Mouse (Mus musculus): ENCODE results near the gene Tnfrsf8.

Gene Tnfrsf8

DNA sequence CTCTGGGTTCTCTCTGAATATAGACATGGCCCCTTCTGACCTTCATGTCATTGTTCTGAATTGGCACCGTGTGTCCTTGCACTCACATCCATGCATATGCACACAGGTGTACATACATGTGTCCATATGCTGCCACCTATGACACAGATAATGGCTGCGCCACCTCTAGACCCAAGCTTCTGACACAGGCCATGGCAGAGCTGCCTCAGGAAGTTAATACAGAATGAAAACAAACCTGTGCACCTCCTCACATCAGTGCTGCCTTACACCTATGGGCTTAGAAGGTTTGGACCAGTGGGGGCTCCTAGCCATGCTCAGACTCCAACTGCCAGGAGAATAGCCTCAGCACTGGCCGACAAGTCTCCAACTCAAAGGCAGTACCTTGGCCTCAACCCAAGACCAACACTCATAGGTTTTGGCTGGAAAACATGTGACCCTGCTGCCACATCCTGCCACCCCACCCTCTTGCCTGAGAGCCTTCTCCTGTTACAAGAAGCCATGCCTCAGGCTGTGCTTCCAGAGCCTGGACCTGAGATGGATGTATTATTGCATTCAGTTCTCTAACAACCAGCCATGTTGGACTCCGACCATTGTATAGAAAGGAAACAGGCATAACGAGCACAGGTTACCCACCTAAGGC, 85.3 kb downstream of the Tnfrsf8 start:
- DNase-seq, result no peak

DNA sequence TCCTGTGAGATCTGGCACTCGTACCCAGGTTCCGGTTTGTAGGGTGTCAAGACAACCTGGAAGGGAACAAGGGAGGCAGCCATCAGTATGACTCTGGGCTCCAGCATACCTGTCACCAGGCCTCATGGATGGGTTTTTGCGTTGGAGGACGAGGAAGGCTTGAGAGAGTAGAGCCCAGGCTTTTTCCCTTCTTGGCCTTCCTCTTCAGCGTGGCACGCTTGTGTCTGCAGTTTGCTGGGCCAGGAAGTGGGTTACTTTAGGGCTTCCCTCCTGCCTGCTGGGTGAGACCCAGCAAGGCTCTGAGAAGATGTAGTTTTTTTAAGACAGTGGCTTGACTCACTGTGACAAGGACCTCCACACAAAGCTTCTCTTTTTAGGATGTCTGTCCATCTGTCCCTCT, 85.9 kb downstream of the Tnfrsf8 start:
- peak; percentile 68 for DNase-seq

- peak; percentile 52 for DNase-seq
Measured at GRCm38 (mm10) chr4:145224613-145225012, 90.4 kb downstream of the Tnfrsf8 start.

DNA sequence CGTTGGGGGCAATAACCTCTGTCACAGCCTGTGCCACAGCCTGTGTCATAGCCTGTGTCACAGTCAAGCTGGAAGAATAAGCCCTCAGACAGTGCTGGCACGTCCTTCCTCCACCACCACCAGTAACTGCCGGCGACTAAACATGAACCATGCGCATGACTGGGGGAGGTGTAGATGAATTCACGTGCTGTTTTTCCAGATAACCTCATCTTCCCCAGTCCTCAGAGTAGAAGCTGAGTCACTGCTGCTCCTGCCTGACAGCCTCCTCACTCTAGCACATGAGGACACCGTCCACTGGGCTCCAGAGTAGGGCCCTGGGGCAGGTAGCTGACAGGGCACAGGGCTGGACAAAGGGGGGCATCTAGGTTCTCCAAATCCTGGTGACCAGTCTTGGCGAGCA, 92.9 kb downstream of the Tnfrsf8 start:
- no peak for DNase-seq

GRCm38 (mm10) chr4:145221379-145221778, 93.6 kb downstream of the Tnfrsf8 start:
- DNase-seq, result no peak

GRCm38 (mm10) chr4:145220001-145220400, 95.0 kb downstream of the Tnfrsf8 start:
- no peak for DNase-seq

GRCm38 (mm10) chr4:145219240-145219985, 95.6 kb downstream of the Tnfrsf8 start:
- peak; percentile 84 for DNase-seq

DNA sequence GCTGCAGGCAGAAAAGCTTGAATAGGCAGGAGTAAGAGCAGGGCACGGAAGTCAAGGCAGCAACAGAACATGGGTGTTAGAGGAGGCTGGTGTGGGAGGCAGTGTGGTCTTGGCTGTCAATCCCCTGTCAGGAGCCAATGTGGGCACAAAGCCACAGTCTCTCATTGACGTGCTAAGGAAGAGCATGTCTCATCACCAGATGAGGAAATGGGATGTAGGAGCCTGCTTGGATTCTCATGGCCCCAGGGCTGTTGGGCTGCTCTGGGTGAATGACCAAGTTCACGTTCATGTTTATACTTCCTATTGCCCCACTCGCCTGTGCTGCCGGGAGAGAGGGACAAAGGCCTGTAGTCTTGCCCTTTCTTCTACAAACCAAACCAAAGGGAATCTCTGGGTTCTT, 97.1 kb downstream of the Tnfrsf8 start:
- no peak for DNase-seq
